Mouse (Mus musculus) C2C12 (cell line): ENCODE measurements at regions not wholly inside any gene's neighbourhood (a gene's known extent, or its start where the extent isn't known, plus 50 kb on each side); places are given as distances from the start of the nearest gene placed in this dataset.

ENCODE experiments used
- CEBPB ChIP-seq: IDR thresholded peaks from one replicate; pipeline ENCODE4 v1.6.1; 2011; ENCODE audit warnings: low read depth, mild to moderate bottlenecking, control low read depth, moderate library complexity
- CTCF ChIP-seq: IDR thresholded peaks from one replicate; pipeline ENCODE4 v1.5.1; 2011; ENCODE audit not compliant: control insufficient read depth, insufficient read depth, insufficient read length
- MAX ChIP-seq: IDR thresholded peaks from one replicate; pipeline ENCODE4 v1.6.1; 2011; ENCODE audit warnings: mild to moderate bottlenecking, control low read depth
- MYOD1 ChIP-seq: IDR thresholded peaks from one replicate; pipeline ENCODE4 v1.6.1; 2011; ENCODE audit warnings: low read depth; ENCODE audit not compliant: control insufficient read depth, insufficient read length
- MYOG ChIP-seq: IDR thresholded peaks from one replicate; pipeline ENCODE4 v1.6.1; 2011; ENCODE audit not compliant: control insufficient read depth, insufficient read length; ENCODE audit errors: extremely low read depth
- USF1 ChIP-seq: IDR thresholded peaks from one replicate; pipeline ENCODE4 v1.6.1; 2011; ENCODE audit warnings: low read depth, mild to moderate bottlenecking, control low read depth, moderate library complexity

GRCm38 (mm10) chr3:15068256-15068655, 182.2 kb downstream of the Car2 start:
- TF ChIP-seq CTCF (no peak), CEBPB (no peak), MYOD1 (no peak), MAX (no peak), MYOG (no peak), USF1 (no peak)
